Mouse (Mus musculus) neural tube, embryonic 11.5 days (tissue): ENCODE data around the gene Akap1. TPM values are rescaled to one million over a fixed set of nuclear protein-coding genes. Genes with fewer than 3 reads are reported as not detected.

Source experiments
- ATAC-seq: fragments of 200-750 bp; cut with Nextera tagmentation; 2 replicates; pipeline ENCODE4 v1.8.0; 2017; ENCODE audit warnings: moderate number of reproducible peaks, mild to moderate bottlenecking, moderate TSS enrichment, moderate library complexity; ENCODE audit not compliant: insufficient read depth, low FRiP score, low TSS enrichment
- DNase-seq: peaks from one replicate; pipeline ENCODE4 v3.0.0-alpha.2; 2015; ENCODE audit warnings: low spot score
- H3K27ac ChIP-seq: fragments of 300-500 bp; sonication (generic); 2 replicates; pipeline ENCODE4 v1.5.1; 2014; ENCODE audit warnings: low read depth, mild to moderate bottlenecking, low read length
- H3K27me3 ChIP-seq: fragments of 300-500 bp; sonication (generic); 2 replicates; pipeline ENCODE4 v1.6.1; 2014; ENCODE audit warnings: mild to moderate bottlenecking, low read length, mixed read lengths; ENCODE audit not compliant: control insufficient read depth, insufficient read depth
- H3K36me3 ChIP-seq: fragments of 300-500 bp; sonication (generic); 2 replicates; pipeline ENCODE4 v1.6.1; 2014; ENCODE audit warnings: mild to moderate bottlenecking, low read length, moderate library complexity, mixed read lengths; ENCODE audit not compliant: control insufficient read depth, insufficient read depth
- H3K4me1 ChIP-seq: fragments of 300-500 bp; sonication (generic); 2 replicates; pipeline ENCODE4 v1.6.1; 2014; ENCODE audit warnings: low read length, mixed read lengths; ENCODE audit not compliant: control insufficient read depth, insufficient read depth
- H3K4me2 ChIP-seq: fragments of 300-500 bp; sonication (generic); 2 replicates; pipeline ENCODE4 v1.6.1; 2014; ENCODE audit warnings: low read depth, mild to moderate bottlenecking, moderate library complexity
- H3K4me3 ChIP-seq: fragments of 300-500 bp; sonication (generic); 2 replicates; pipeline ENCODE4 v1.5.1; 2014; ENCODE audit warnings: low read depth, low read length
- H3K9ac ChIP-seq: fragments of 300-500 bp; sonication (generic); 2 replicates; pipeline ENCODE4 v1.6.1; 2014; ENCODE audit warnings: mild to moderate bottlenecking, low read length
- H3K9me3 ChIP-seq: fragments of 300-500 bp; sonication (generic); 2 replicates; pipeline ENCODE4 v1.6.1; 2016; ENCODE audit warnings: low read length; ENCODE audit not compliant: control insufficient read depth
- WGBS: fragments of 180-500 bp; shearing (Covaris S2); extraction: QIAGEN DNeasy Blood & Tissue Kit; methylation state at CpG from one replicate; pipeline ENCODE4 v1.1.7; 2014; 5-methylcytosine and 5-hydroxymethylcytosine counted together
- polyA plus RNA-seq: library from polyadenylated mRNA; unstranded; fragments of >200 nt; fragmentation: Nextera tagmentation; extraction: Ambion mirVana; gene quantifications from 2 replicates; pipeline ENCODE4 v1.2.1, GENCODE M21; 2014

Gene Akap1
- polyA plus RNA-seq, 1 experiment from 2014 or later: 18.0 TPM

- ATAC-seq (no peak), DNase-seq (no peak)
- Histone ChIP-seq H3K27ac (no peak overlapping the region), H3K4me3 (no peak overlapping the region), H3K36me3 (no peaks in the 10 kb centered on the region), H3K4me1 (peaks cover under 1% of the 10 kb centered on the region; the same call in 1 of the 2 replicates), H3K4me2 (no peak overlapping the region), H3K9ac (no peak overlapping the region), H3K9me3 (no peaks in the 10 kb centered on the region), H3K27me3 (no peaks in the 10 kb centered on the region)
- WGBS: 95% methylated on average over 2 of the region's 2 CpGs
These were observed 10.8 kb downstream of the Akap1 start for GRCm38 (mm10) chr11:88853588-88853987.

GRCm38 (mm10) chr11:88852806-88853205 is 11.6 kb downstream of the Akap1 start:
- Histone ChIP-seq H3K4me1 (peaks cover 3% of the 10 kb centered on the region; the same call in 1 of the 2 replicates), H3K27ac (no peak overlapping the region), H3K4me3 (no peak overlapping the region), H3K27me3 (no peaks in the 10 kb centered on the region), H3K36me3 (no peaks in the 10 kb centered on the region), H3K4me2 (no peak overlapping the region), H3K9me3 (no peaks in the 10 kb centered on the region), H3K9ac (no peak overlapping the region)
- DNase-seq (no peak), ATAC-seq (no peak)
- 93% methylated on average over 4 of the region's 4 CpGs for WGBS

GRCm38 (mm10) chr11:88851049-88851825 is 13.1 kb downstream of the Akap1 start:
- H3K9ac ChIP-seq: no peak overlapping the region
- H3K4me3 ChIP-seq: no peak overlapping the region
- 89% methylated on average over 15 of the region's 15 CpGs for WGBS
- DNase-seq: no peak
- peaks cover 6% of the 10 kb centered on the region for H3K4me1 ChIP-seq
- no peaks in the 10 kb centered on the region for H3K27me3 ChIP-seq
- H3K27ac ChIP-seq: no peak overlapping the region
- no peaks in the 10 kb centered on the region for H3K36me3 ChIP-seq
- H3K9me3 ChIP-seq: no peaks in the 10 kb centered on the region
- no peak for ATAC-seq
- no peak overlapping the region for H3K4me2 ChIP-seq

- no peaks in the 10 kb centered on the region for H3K9me3 ChIP-seq
- WGBS: 70% methylated on average over 3 of the region's 3 CpGs
- ATAC-seq: no peak
- no peak for DNase-seq
- no peak overlapping the region for H3K4me3 ChIP-seq
- H3K36me3 ChIP-seq: no peaks in the 10 kb centered on the region
- H3K27ac ChIP-seq: no peak overlapping the region
- H3K9ac ChIP-seq: no peak overlapping the region
- no peak overlapping the region for H3K4me2 ChIP-seq
- H3K4me1 ChIP-seq: peaks cover 6% of the 10 kb centered on the region
- H3K27me3 ChIP-seq: no peaks in the 10 kb centered on the region
These were observed 14.7 kb downstream of the Akap1 start for GRCm38 (mm10) chr11:88849732-88850131.

GRCm38 (mm10) chr11:88849284-88849683 is 15.1 kb downstream of the Akap1 start:
- no peaks in the 10 kb centered on the region for H3K27me3 ChIP-seq
- WGBS: 91% methylated on average over 8 of the region's 8 CpGs

GRCm38 (mm10) chr11:88848590-88848989 is 15.8 kb downstream of the Akap1 start:
- Histone ChIP-seq H3K27me3 (no peaks in the 10 kb centered on the region), H3K9me3 (no peaks in the 10 kb centered on the region), H3K4me1 (peaks cover 6% of the 10 kb centered on the region), H3K36me3 (peaks cover 4% of the 10 kb centered on the region; the same call in 1 of the 2 replicates), H3K9ac (peak overlapping the region; percentile 26; the same call in 1 of the 2 replicates), H3K4me2 (no peak overlapping the region), H3K27ac (0 out of 2 replicates have a peak overlapping the region, but pooled peaks have one; percentile 8), H3K4me3 (no peak overlapping the region)
- ATAC-seq (peak; percentile 41; the same call in 1 of the 2 replicates), DNase-seq (peak; percentile 73)
- WGBS: 36% methylated on average over 5 of the region's 5 CpGs

More at GRCm38 (mm10) chr11:88849284-88849683, 15.1 kb downstream of the Akap1 start:
- H3K4me2 ChIP-seq: no peak overlapping the region
- no peaks in the 10 kb centered on the region for H3K36me3 ChIP-seq
- no peak overlapping the region for H3K4me3 ChIP-seq
- H3K4me1 ChIP-seq: peaks cover 6% of the 10 kb centered on the region
- H3K9me3 ChIP-seq: no peaks in the 10 kb centered on the region
- ATAC-seq (no peak), DNase-seq (no peak)
- no peak overlapping the region for H3K27ac ChIP-seq
- no peak overlapping the region for H3K9ac ChIP-seq

- DNase-seq (no peak), ATAC-seq (no peak)
- no peaks in the 10 kb centered on the region for H3K9me3 ChIP-seq
- no peak overlapping the region for H3K27ac ChIP-seq
- H3K4me2 ChIP-seq: no peak overlapping the region
- H3K36me3 ChIP-seq: peaks cover 5% of the 10 kb centered on the region; the same call in 1 of the 2 replicates
- no peak overlapping the region for H3K4me3 ChIP-seq
- 70% methylated on average over 8 of the region's 8 CpGs for WGBS
- H3K27me3 ChIP-seq: no peaks in the 10 kb centered on the region
- peaks cover 6% of the 10 kb centered on the region for H3K4me1 ChIP-seq
- no peak overlapping the region for H3K9ac ChIP-seq
These were observed 16.9 kb downstream of the Akap1 start for GRCm38 (mm10) chr11:88847281-88848006.

- no peaks in the 10 kb centered on the region for H3K27me3 ChIP-seq
- H3K36me3 ChIP-seq: peaks cover 5% of the 10 kb centered on the region; the same call in 1 of the 2 replicates
- peaks cover 6% of the 10 kb centered on the region for H3K4me1 ChIP-seq
- no peak overlapping the region for H3K4me3 ChIP-seq
- H3K27ac ChIP-seq: no peak overlapping the region
- H3K4me2 ChIP-seq: no peak overlapping the region
- no peak for DNase-seq
- H3K9ac ChIP-seq: no peak overlapping the region
- no peak for ATAC-seq
- WGBS: 88% methylated on average over 5 of the region's 5 CpGs
- no peaks in the 10 kb centered on the region for H3K9me3 ChIP-seq
These were observed 20.0 kb downstream of the Akap1 start for GRCm38 (mm10) chr11:88844384-88844783.
